Mouse (Mus musculus) kidney, postnatal 0 days (tissue): Measurements from ENCODE around the gene Ndufb4. TPM values are rescaled to one million over a fixed set of nuclear protein-coding genes. Genes with fewer than 3 reads are reported as not detected.
A peak's percentile ranks its signal among the peaks of the same experiment; 100 is the strongest.

Experiments
- ATAC-seq: fragments of 200-750 bp; cut with Nextera tagmentation; replicated peaks from 2 replicates; pipeline ENCODE4 v1.8.0; 2017; ENCODE audit warnings: low read depth, moderate number of reproducible peaks, moderate TSS enrichment, moderate library complexity; ENCODE audit not compliant: low FRiP score
- DNase-seq: peaks from one replicate; pipeline ENCODE4 v3.0.0-alpha.2; 2016; ENCODE audit warnings: low spot score
- H3K27ac ChIP-seq: fragments of 300-500 bp; sonication (generic); 2 replicates; pipeline ENCODE4 v1.5.1; 2014; ENCODE audit warnings: mild to moderate bottlenecking
- H3K27me3 ChIP-seq: fragments of 300-500 bp; sonication (generic); 2 replicates; pipeline ENCODE4 v1.6.1; 2014; ENCODE audit warnings: low read length, mixed read lengths; ENCODE audit not compliant: insufficient read depth
- H3K36me3 ChIP-seq: fragments of 300-500 bp; sonication (generic); 2 replicates; pipeline ENCODE4 v1.6.1; 2014; ENCODE audit warnings: low read length, mixed read lengths; ENCODE audit not compliant: insufficient read depth
- H3K4me1 ChIP-seq: fragments of 300-500 bp; sonication (generic); replicated peaks from 2 replicates; pipeline ENCODE4 v1.6.1; 2014; ENCODE audit warnings: antibody characterized with exemption, low read length, mixed read lengths; ENCODE audit not compliant: insufficient read depth
- H3K4me2 ChIP-seq: fragments of 300-500 bp; sonication (generic); 2 replicates; pipeline ENCODE4 v1.6.1; 2014; ENCODE audit warnings: mild to moderate bottlenecking, low read length, moderate library complexity, mixed read lengths
- H3K4me3 ChIP-seq: fragments of 300-500 bp; sonication (generic); replicated peaks from 2 replicates; pipeline ENCODE4 v1.5.1; 2014; ENCODE audit warnings: low read depth, low read length
- H3K9ac ChIP-seq: fragments of 300-500 bp; sonication (generic); 2 replicates; pipeline ENCODE4 v1.6.1; 2014; ENCODE audit warnings: low read depth, low read length
- H3K9me3 ChIP-seq: fragments of 300-500 bp; sonication (generic); replicated peaks from 2 replicates; pipeline ENCODE4 v1.6.1; 2016; ENCODE audit warnings: low read length, inconsistent platforms, mixed read lengths
- CTCF ChIP-seq: IDR thresholded peaks from 2 replicates; pipeline ENCODE4 v1.5.1; 2016; ENCODE audit warnings: antibody characterized with exemption, low read depth, mild to moderate bottlenecking, moderate library complexity
- WGBS: fragments of 180-500 bp; shearing (Covaris S2); extraction: QIAGEN DNeasy Blood & Tissue Kit; methylation state at CpG from one replicate; pipeline ENCODE4 v1.1.7; 2014; 5-methylcytosine and 5-hydroxymethylcytosine counted together
- polyA plus RNA-seq: library from polyadenylated mRNA; unstranded; fragments of >200 nt; fragmentation: Nextera tagmentation; extraction: Ambion mirVana; gene quantifications from 2 replicates; pipeline ENCODE4 v1.2.1, GENCODE M21; 2015

Ndufb4 gene
- polyA plus RNA-seq, 1 experiment from 2014 or later, result 159 TPM

GRCm38 (mm10) chr16:37680831-37681230 lies 26.6 kb upstream of the Ndufb4 start:
- H3K9me3 ChIP-seq, result no peaks in the 10 kb centered on the region
- H3K36me3 ChIP-seq, result no peaks in the 10 kb centered on the region
- no peak for ATAC-seq
- no peaks in the 10 kb centered on the region for H3K27me3 ChIP-seq
- 0 out of 2 replicates have a peak, but pooled peaks cover 15% of the 10 kb centered on the region for H3K4me1 ChIP-seq
- no peak overlapping the region for H3K4me2 ChIP-seq
- no peak overlapping the region for H3K9ac ChIP-seq
- H3K4me3 ChIP-seq, result no peak overlapping the region
- no peak for TF ChIP-seq CTCF
- H3K27ac ChIP-seq, result no peak overlapping the region
- no peak for DNase-seq
- 71% methylated on average over 8 of the region's 8 CpGs for WGBS

GRCm38 (mm10) chr16:37680216-37680615 lies 26.0 kb upstream of the Ndufb4 start:
- 47% methylated on average over 2 of the region's 2 CpGs for WGBS
- TF ChIP-seq CTCF, result no peak
- no peak for DNase-seq

GRCm38 (mm10) chr16:37677586-37677985 lies 23.3 kb upstream of the Ndufb4 start:
- peak overlapping the region; percentile 40; the same call in 1 of the 2 replicates for H3K27ac ChIP-seq
- no peak for ATAC-seq

More at GRCm38 (mm10) chr16:37680216-37680615, 26.0 kb upstream of the Ndufb4 start:
- Histone ChIP-seq H3K9me3 (no peaks in the 10 kb centered on the region), H3K27me3 (no peaks in the 10 kb centered on the region), H3K4me1 (0 out of 2 replicates have a peak, but pooled peaks cover 15% of the 10 kb centered on the region), H3K9ac (no peak overlapping the region), H3K36me3 (no peaks in the 10 kb centered on the region), H3K4me2 (no peak overlapping the region), H3K4me3 (no peak overlapping the region), H3K27ac (no peak overlapping the region)
- no peak for ATAC-seq

GRCm38 (mm10) chr16:37676677-37677072 lies 22.4 kb upstream of the Ndufb4 start:
- H3K36me3 ChIP-seq, result no peaks in the 10 kb centered on the region
- H3K4me2 ChIP-seq, result peak overlapping the region; percentile 39; the same call in 1 of the 2 replicates
- H3K27ac ChIP-seq, result no peak overlapping the region
- H3K4me3 ChIP-seq, result no peak overlapping the region
- no peak for DNase-seq
- H3K9ac ChIP-seq, result no peak overlapping the region
- H3K27me3 ChIP-seq, result no peaks in the 10 kb centered on the region
- no peaks in the 10 kb centered on the region for H3K9me3 ChIP-seq
- TF ChIP-seq CTCF, result no peak
- ATAC-seq, result no peak
- WGBS, result 38% methylated on average over 4 of the region's 4 CpGs
- H3K4me1 ChIP-seq, result 0 out of 2 replicates have a peak, but pooled peaks cover 9% of the 10 kb centered on the region

More at GRCm38 (mm10) chr16:37677586-37677985, 23.3 kb upstream of the Ndufb4 start:
- H3K27me3 ChIP-seq, result no peaks in the 10 kb centered on the region
- H3K4me3 ChIP-seq, result no peak overlapping the region
- H3K4me1 ChIP-seq, result 0 out of 2 replicates have a peak, but pooled peaks cover 9% of the 10 kb centered on the region
- no peak for TF ChIP-seq CTCF
- no peak overlapping the region for H3K4me2 ChIP-seq
- no peak overlapping the region for H3K9ac ChIP-seq
- 51% methylated on average over 8 of the region's 8 CpGs for WGBS
- no peaks in the 10 kb centered on the region for H3K36me3 ChIP-seq
- peak; percentile 31 for DNase-seq
- no peaks in the 10 kb centered on the region for H3K9me3 ChIP-seq

- TF ChIP-seq CTCF, result no peak
- Histone ChIP-seq H3K36me3 (no peaks in the 10 kb centered on the region), H3K27ac (peak overlapping the region; percentile 61; the same call in 1 of the 2 replicates), H3K4me3 (no peak overlapping the region), H3K4me1 (0 out of 2 replicates have a peak, but pooled peaks cover 9% of the 10 kb centered on the region), H3K9me3 (no peaks in the 10 kb centered on the region), H3K27me3 (no peaks in the 10 kb centered on the region), H3K4me2 (peak overlapping the region; percentile 39), H3K9ac (no peak overlapping the region)
- DNase-seq (peak; percentile 50), ATAC-seq (peak; percentile 80)
- WGBS, result 22% methylated on average over 17 of the region's 17 CpGs
Measured at GRCm38 (mm10) chr16:37676024-37676676, 21.9 kb upstream of the Ndufb4 start.

GRCm38 (mm10) chr16:37675326-37675725 lies 21.1 kb upstream of the Ndufb4 start:
- Histone ChIP-seq H3K4me1 (0 out of 2 replicates have a peak, but pooled peaks cover 9% of the 10 kb centered on the region), H3K27ac (no peak overlapping the region), H3K9ac (no peak overlapping the region), H3K4me3 (no peak overlapping the region), H3K36me3 (no peaks in the 10 kb centered on the region), H3K9me3 (no peaks in the 10 kb centered on the region), H3K27me3 (no peaks in the 10 kb centered on the region), H3K4me2 (no peak overlapping the region)
- DNase-seq (no peak), ATAC-seq (no peak)
- no peak for TF ChIP-seq CTCF
- 88% methylated on average over 5 of the region's 5 CpGs for WGBS
